Mouse (Mus musculus) kidney, embryonic 15.5 days (tissue): ENCODE results near the gene Nyap1. TPM values are rescaled to one million over a fixed set of nuclear protein-coding genes. Genes with fewer than 3 reads are reported as not detected.
A peak's percentile ranks its signal among the peaks of the same experiment; 100 is the strongest.

Experiments
- ATAC-seq: fragments of 200-750 bp; cut with Nextera tagmentation; replicated peaks from 2 replicates; pipeline ENCODE4 v1.8.0; 2017; ENCODE audit warnings: moderate TSS enrichment; ENCODE audit not compliant: low FRiP score
- H3K27ac ChIP-seq: fragments of 300-500 bp; sonication (generic); 2 replicates; pipeline ENCODE4 v1.5.1; 2015; ENCODE audit warnings: mild to moderate bottlenecking, inconsistent platforms
- H3K27me3 ChIP-seq: fragments of 300-500 bp; sonication (generic); 2 replicates; pipeline ENCODE4 v1.6.1; 2015; ENCODE audit warnings: inconsistent platforms
- H3K36me3 ChIP-seq: fragments of 300-500 bp; sonication (generic); 2 replicates; pipeline ENCODE4 v1.6.1; 2015; ENCODE audit warnings: inconsistent platforms
- H3K4me1 ChIP-seq: fragments of 300-500 bp; sonication (generic); 2 replicates; pipeline ENCODE4 v1.6.1; 2015; ENCODE audit warnings: inconsistent platforms
- H3K4me2 ChIP-seq: fragments of 300-500 bp; sonication (generic); 2 replicates; pipeline ENCODE4 v1.6.1; 2015; ENCODE audit warnings: moderate library complexity, mild to moderate bottlenecking, inconsistent platforms
- H3K4me3 ChIP-seq: fragments of 300-500 bp; sonication (generic); replicated peaks from 2 replicates; pipeline ENCODE4 v1.5.1; 2015; ENCODE audit warnings: mild to moderate bottlenecking, inconsistent platforms
- H3K9ac ChIP-seq: fragments of 300-500 bp; sonication (generic); 2 replicates; pipeline ENCODE4 v1.6.1; 2015; ENCODE audit warnings: mild to moderate bottlenecking, inconsistent platforms
- H3K9me3 ChIP-seq: fragments of 300-500 bp; sonication (generic); replicated peaks from 2 replicates; pipeline ENCODE4 v1.6.1; 2016; ENCODE audit warnings: inconsistent platforms
- WGBS: fragments of 180-500 bp; shearing (Covaris S2); methylation state at CpG from one replicate; pipeline ENCODE4 v1.1.7; 2015; ENCODE audit warnings: mixed read lengths; 5-methylcytosine and 5-hydroxymethylcytosine counted together
- polyA plus RNA-seq: library from polyadenylated mRNA; unstranded; fragments of >200 nt; fragmentation: Nextera tagmentation; extraction: Ambion mirVana; gene quantifications from 2 replicates; pipeline ENCODE4 v1.2.1, GENCODE M21; 2015

Nyap1 gene
- polyA plus RNA-seq, 1 experiment from 2014 or later: 1.8 TPM

DNA sequence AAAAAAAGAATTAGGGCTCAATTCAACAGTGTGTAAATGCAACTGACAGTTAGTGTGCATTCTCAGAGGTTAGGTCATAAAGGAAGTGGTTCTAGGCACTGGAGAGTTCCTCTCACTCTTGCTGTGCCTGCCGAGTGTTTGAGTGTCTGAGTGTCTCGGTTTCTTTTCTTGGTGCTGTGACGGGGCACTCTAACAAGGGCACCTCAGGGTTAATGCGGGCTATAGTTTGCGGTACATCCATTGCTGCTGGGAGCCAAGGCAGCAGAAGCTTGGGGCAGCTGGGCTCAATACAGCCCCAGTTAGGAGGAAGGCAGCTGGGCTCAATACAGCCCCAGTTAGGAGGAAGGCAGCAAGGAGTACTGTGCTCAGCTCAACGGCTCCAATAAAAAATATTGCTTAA is 36.2 kb downstream of the Nyap1 start:
- Histone ChIP-seq H3K9ac (no peak overlapping the region), H3K36me3 (no peaks in the 10 kb centered on the region), H3K27me3 (no peaks in the 10 kb centered on the region), H3K9me3 (no peaks in the 10 kb centered on the region), H3K4me1 (0 out of 2 replicates have a peak, but pooled peaks cover 2% of the 10 kb centered on the region), H3K27ac (no peak overlapping the region), H3K4me3 (no peak overlapping the region), H3K4me2 (no peak overlapping the region)
- no peak for ATAC-seq
- 33% methylated on average over 6 of the region's 6 CpGs for WGBS

GRCm38 (mm10) chr5:137699850-137700249 is 41.6 kb downstream of the Nyap1 start:
- H3K9ac ChIP-seq: no peak overlapping the region
- no peaks in the 10 kb centered on the region for H3K9me3 ChIP-seq
- no peak for ATAC-seq
- no peaks in the 10 kb centered on the region for H3K27me3 ChIP-seq
- H3K4me3 ChIP-seq: no peak overlapping the region
- no peaks in the 10 kb centered on the region for H3K4me1 ChIP-seq
- H3K4me2 ChIP-seq: no peak overlapping the region
- no peaks in the 10 kb centered on the region for H3K36me3 ChIP-seq
- 72% methylated on average over 2 of the region's 2 CpGs for WGBS
- no peak overlapping the region for H3K27ac ChIP-seq

DNA sequence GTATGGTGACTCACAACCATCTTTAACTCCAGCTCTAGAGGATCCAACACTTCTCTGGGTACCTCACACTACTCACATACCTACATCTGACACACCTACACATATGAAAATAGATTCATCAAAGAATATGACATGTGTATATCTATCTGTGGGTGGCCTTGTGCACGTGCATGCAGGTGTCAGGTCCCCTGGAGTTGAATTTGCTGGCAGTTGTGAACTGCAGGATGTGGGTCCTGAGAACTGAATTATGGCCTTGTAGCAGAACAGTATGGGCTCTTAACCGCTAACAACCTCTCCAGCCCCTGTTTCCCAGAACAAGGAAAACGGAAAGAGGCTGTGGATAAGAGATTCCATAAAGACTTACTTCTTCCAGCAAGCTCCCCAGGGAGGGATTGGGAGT is 42.3 kb downstream of the Nyap1 start:
- H3K4me2 ChIP-seq: no peak overlapping the region
- no peak overlapping the region for H3K9ac ChIP-seq
- no peaks in the 10 kb centered on the region for H3K36me3 ChIP-seq
- no peak overlapping the region for H3K27ac ChIP-seq
- H3K4me1 ChIP-seq: no peaks in the 10 kb centered on the region
- H3K4me3 ChIP-seq: no peak overlapping the region
- 66% methylated on average over 3 of the region's 3 CpGs for WGBS
- no peaks in the 10 kb centered on the region for H3K9me3 ChIP-seq
- H3K27me3 ChIP-seq: no peaks in the 10 kb centered on the region
- ATAC-seq: no peak

GRCm38 (mm10) chr5:137695930-137696329 is 45.5 kb downstream of the Nyap1 start:
- Histone ChIP-seq H3K27ac (no peak overlapping the region), H3K4me2 (no peak overlapping the region), H3K4me3 (no peak overlapping the region), H3K9me3 (no peaks in the 10 kb centered on the region), H3K4me1 (no peaks in the 10 kb centered on the region), H3K9ac (no peak overlapping the region), H3K36me3 (no peaks in the 10 kb centered on the region), H3K27me3 (no peaks in the 10 kb centered on the region)
- no peak for ATAC-seq
- 75% methylated on average over 4 of the region's 4 CpGs for WGBS

GRCm38 (mm10) chr5:137694796-137695195 is 46.6 kb downstream of the Nyap1 start:
- H3K4me3 ChIP-seq: no peak overlapping the region
- no peak for ATAC-seq
- H3K27me3 ChIP-seq: no peaks in the 10 kb centered on the region
- H3K36me3 ChIP-seq: no peaks in the 10 kb centered on the region
- H3K9ac ChIP-seq: no peak overlapping the region
- no peaks in the 10 kb centered on the region for H3K9me3 ChIP-seq
- H3K4me1 ChIP-seq: peaks cover 4% of the 10 kb centered on the region; the same call in 1 of the 2 replicates
- H3K4me2 ChIP-seq: no peak overlapping the region
- H3K27ac ChIP-seq: no peak overlapping the region
- WGBS: 84% methylated on average over 3 of the region's 3 CpGs

- Histone ChIP-seq H3K4me2 (no peak overlapping the region), H3K4me1 (peaks cover 4% of the 10 kb centered on the region; the same call in 1 of the 2 replicates), H3K9ac (no peak overlapping the region), H3K4me3 (no peak overlapping the region), H3K9me3 (no peaks in the 10 kb centered on the region), H3K27ac (no peak overlapping the region), H3K27me3 (no peaks in the 10 kb centered on the region), H3K36me3 (no peaks in the 10 kb centered on the region)
- WGBS: 69% methylated on average over 1 of the region's 1 CpGs
- ATAC-seq: no peak
These were observed 49.5 kb downstream of the Nyap1 start for GRCm38 (mm10) chr5:137691881-137692280.

DNA sequence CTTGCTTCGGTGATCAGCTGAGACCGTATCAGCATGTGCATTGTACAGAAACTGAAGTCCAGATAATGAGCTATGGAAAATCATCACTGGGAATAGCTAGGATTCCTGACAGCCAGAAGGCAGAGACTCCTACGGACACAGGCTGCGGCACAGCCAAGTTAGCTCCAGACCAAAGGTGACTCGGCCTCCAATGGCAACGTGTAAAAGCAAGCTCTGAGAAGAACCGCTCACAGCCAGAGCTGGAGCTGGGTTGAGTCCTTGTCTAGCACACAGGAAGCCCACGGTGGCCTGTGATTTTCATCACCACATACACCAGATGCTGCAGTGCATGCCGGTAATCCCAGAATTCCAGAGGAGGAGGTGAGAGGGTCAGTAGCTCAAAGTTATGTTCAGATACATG is 50.9 kb downstream of the Nyap1 start:
- Histone ChIP-seq H3K27ac (no peak overlapping the region; the same call in 1 of the 2 replicates), H3K9ac (no peak overlapping the region), H3K9me3 (no peaks in the 10 kb centered on the region), H3K4me2 (no peak overlapping the region), H3K4me3 (no peak overlapping the region), H3K27me3 (peaks cover under 1% of the 10 kb centered on the region; the same call in 1 of the 2 replicates), H3K36me3 (no peaks in the 10 kb centered on the region), H3K4me1 (peaks cover 4% of the 10 kb centered on the region)
- WGBS: 41% methylated on average over 9 of the region's 9 CpGs
- ATAC-seq: no peak

GRCm38 (mm10) chr5:137689974-137690373 is 51.4 kb downstream of the Nyap1 start:
- no peak overlapping the region for H3K27ac ChIP-seq
- no peak overlapping the region for H3K4me2 ChIP-seq
- no peaks in the 10 kb centered on the region for H3K9me3 ChIP-seq
- H3K9ac ChIP-seq: no peak overlapping the region
- ATAC-seq: no peak
- peaks cover 3% of the 10 kb centered on the region; the same call in 1 of the 2 replicates for H3K27me3 ChIP-seq
- peaks cover 9% of the 10 kb centered on the region for H3K4me1 ChIP-seq
- H3K36me3 ChIP-seq: no peaks in the 10 kb centered on the region
- H3K4me3 ChIP-seq: no peak overlapping the region
- WGBS: 75% methylated on average over 3 of the region's 3 CpGs

DNA sequence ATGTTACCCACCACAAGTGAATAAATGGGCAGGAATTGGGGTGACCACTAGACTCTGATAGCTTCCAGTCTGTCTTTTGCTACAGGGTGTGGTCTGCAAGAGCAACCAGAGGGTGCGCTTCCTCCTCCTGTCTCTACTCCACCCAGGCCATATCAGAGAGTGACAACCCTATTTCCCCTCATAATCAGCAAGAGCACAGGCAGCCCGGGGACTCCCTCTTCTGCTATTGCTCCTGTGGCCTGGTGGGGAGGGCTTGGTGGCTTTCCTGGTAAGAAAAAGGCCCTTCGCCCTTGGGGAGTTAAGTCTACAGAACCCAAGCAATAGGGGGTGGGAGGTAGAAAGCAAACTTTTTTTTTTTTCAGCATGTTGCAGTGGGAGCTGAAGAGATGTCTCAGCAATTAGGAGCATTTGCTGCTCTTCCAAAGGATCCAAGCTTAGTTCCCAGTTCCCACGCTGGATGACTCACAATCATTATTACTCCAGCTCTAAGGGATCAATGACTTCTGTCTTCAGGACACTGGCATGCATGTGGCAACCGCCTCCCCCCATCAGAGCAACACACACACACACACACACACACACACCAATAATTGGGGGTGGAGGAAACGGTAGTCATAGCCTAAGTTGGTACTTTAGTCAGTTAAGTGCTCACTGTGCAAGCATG is 55.1 kb downstream of the Nyap1 start:
- Histone ChIP-seq H3K4me2 (no peak overlapping the region), H3K27ac (no peak overlapping the region), H3K9me3 (no peaks in the 10 kb centered on the region), H3K4me3 (no peak overlapping the region), H3K36me3 (peaks cover 4% of the 10 kb centered on the region; the same call in 1 of the 2 replicates), H3K9ac (no peak overlapping the region), H3K4me1 (peaks cover 30% of the 10 kb centered on the region), H3K27me3 (peaks cover 3% of the 10 kb centered on the region; the same call in 1 of the 2 replicates)
- WGBS: 76% methylated on average over 6 of the region's 6 CpGs
- ATAC-seq: peak; percentile 30; the same call in 1 of the 2 replicates

DNA sequence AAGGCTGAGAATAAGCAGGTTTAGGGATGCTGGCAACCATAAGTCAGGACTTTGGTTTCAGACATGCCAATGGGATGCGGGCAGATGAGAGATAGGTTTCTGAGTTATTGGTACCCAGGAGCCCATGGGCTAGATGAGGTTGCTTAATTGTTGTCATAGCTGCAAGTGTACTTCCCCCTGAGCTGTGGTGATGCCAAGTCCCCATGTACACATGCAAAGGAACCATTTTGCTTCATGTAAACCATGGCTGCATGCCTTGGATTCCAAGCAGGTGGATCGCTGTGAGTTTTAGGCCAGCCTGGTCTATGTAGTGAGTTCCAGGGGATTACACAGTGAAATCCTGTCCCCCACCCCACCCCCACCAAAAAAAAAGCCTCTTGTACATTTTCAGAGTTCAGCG is 55.8 kb downstream of the Nyap1 start:
- no peak for ATAC-seq
- WGBS: 93% methylated on average over 3 of the region's 3 CpGs
- H3K27ac ChIP-seq: no peak overlapping the region
- peaks cover 6% of the 10 kb centered on the region; the same call in 1 of the 2 replicates for H3K36me3 ChIP-seq
- peaks cover 29% of the 10 kb centered on the region for H3K4me1 ChIP-seq
- no peak overlapping the region for H3K9ac ChIP-seq
- H3K4me3 ChIP-seq: no peak overlapping the region
- H3K4me2 ChIP-seq: no peak overlapping the region
- peaks cover 3% of the 10 kb centered on the region; the same call in 1 of the 2 replicates for H3K27me3 ChIP-seq
- no peaks in the 10 kb centered on the region for H3K9me3 ChIP-seq

- under 1% methylated on average over 62 of the region's 62 CpGs for WGBS
- peaks cover 3% of the 10 kb centered on the region; the same call in 1 of the 2 replicates for H3K27me3 ChIP-seq
These were observed 56.9 kb downstream of the Nyap1 start, which contains the start of gene Agfg2 for GRCm38 (mm10) chr5:137684294-137685123. TSS of gene Agfg2 (minus strand) at chr5:137684726.

More at GRCm38 (mm10) chr5:137684294-137685123, 56.9 kb downstream of the Nyap1 start, which contains the start of gene Agfg2:
- Histone ChIP-seq H3K4me2 (peak within 1 kb of the TSS; percentile 95), H3K9me3 (no peaks in the 10 kb centered on the region), H3K27ac (peak within 1 kb of the TSS; percentile 85), H3K4me3 (peak within 1 kb of the TSS; percentile 80), H3K36me3 (peaks cover 6% of the 10 kb centered on the region; the same call in 1 of the 2 replicates), H3K9ac (peak within 1 kb of the TSS; percentile 65), H3K4me1 (peaks cover 25% of the 10 kb centered on the region)
- peak; percentile 98 for ATAC-seq
